Mouse (Mus musculus): Measurements from ENCODE around the gene Arhgap10.

The Arhgap10 gene

GRCm38 (mm10) chr8:77439670-77440069 is 78.1 kb downstream of the Arhgap10 start:
- DNase-seq: no peak

- no peak for DNase-seq
These were observed 79.8 kb downstream of the Arhgap10 start for GRCm38 (mm10) chr8:77437807-77438493.

GRCm38 (mm10) chr8:77436013-77436990 is 81.5 kb downstream of the Arhgap10 start:
- DNase-seq: no peak

- no peak for DNase-seq
These were observed 84.5 kb downstream of the Arhgap10 start for GRCm38 (mm10) chr8:77433221-77433620.

- DNase-seq: no peak
These were observed 85.0 kb downstream of the Arhgap10 start for GRCm38 (mm10) chr8:77432726-77433125.

DNA sequence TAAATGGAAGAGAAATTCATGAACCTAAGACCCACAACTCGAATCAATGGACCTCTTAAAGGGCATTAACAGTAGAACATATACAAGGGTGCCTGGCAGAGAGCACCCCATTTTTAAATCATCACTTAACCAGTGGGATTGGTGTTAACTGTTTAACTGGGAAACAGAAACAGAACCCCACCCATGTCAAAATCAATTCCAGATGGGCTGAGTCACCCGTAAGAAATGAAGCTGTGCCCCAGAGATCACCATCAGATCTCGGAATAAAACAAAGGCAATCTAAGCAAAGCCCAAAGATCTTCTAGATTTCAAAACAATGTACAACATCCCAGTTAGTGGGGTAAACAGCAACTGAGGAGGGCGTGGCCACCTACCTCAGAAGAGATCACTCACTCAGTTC is 89.3 kb downstream of the Arhgap10 start:
- DNase-seq: no peak

- no peak for DNase-seq
These were observed 89.7 kb downstream of the Arhgap10 start for GRCm38 (mm10) chr8:77428015-77428414.

DNA sequence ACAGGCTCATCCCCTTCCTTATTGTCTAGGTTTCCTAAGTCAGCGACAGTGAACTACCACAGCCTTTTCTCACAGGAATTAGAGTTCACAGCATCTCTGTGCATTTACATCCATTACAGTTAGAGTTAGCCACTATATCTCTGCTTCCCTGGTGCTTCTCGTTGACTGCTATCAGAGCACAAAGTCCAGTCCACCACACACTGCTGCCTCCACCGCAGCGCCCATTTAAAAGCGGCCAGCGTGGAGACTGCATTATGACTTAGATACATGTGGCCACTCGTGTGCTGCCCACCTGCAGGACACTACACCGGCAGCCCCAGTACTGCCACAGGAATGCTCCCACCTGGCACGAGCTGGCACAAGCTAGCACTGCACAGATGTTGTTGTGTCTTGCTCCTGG is 90.3 kb downstream of the Arhgap10 start:
- no peak for DNase-seq

- DNase-seq: no peak
These were observed 93.9 kb downstream of the Arhgap10 start for GRCm38 (mm10) chr8:77423850-77424249.

- no peak for DNase-seq
These were observed 95.0 kb downstream of the Arhgap10 start for GRCm38 (mm10) chr8:77422632-77423252.

DNA sequence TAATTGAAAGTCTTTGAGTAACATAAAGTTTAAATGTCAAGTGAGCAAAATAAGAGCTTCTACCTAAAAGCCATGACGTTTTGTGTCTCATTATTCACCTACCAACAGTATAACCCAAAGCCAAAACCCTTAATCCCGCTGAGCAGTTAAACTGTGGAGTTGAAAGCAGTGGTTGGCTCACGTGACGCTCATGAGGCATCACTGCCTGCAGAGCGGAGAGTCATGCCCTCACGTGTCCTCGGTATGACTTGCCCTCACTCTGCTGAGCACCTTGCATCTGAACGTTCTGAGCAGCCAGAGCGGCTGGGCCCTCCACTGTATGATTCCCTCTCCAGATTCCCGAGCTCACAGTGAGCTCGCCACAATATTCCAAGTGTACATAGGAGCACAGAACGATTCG is 96.2 kb downstream of the Arhgap10 start:
- DNase-seq: no peak

DNA sequence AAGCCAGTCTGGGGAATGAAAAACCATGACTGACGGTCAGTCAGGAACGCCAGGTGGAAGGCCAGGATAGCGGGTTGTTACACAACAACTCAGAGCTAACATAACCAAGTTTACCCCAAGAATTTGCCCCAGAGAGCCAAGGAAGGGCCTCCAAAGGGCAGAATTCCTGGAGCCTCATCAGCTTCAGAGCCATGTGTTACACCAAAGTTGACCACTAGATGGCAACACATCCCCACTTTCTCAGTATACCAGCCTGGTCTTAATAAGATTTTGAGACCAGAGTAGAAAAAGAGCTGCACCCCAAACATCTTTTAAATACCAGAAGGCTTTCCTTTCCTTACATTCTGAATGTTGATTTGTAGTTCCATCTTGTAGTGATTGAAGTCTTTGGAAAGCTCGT is 98.0 kb downstream of the Arhgap10 start:
- DNase-seq: peak; percentile 78

GRCm38 (mm10) chr8:77416738-77417137 is 101.0 kb downstream of the Arhgap10 start:
- DNase-seq: no peak

DNA sequence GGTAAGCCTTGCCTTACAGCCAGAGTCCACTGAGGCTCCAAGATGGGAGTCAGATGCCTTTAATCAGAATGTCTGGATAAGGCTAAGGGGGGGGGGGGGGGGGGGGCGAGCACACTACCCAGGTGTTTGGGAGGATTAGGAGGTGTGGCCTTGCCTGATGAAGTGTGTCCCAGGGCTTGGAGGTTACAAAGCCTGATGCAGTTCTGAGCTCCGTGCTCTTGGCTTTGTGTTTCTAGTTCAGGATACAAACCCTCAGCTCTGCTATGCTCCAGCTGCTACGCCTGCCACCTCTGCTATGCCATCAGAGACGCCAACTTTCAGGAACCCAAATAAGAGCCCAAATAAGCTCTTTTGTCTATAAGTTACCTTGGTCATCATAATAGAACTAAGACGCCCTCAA is 101.7 kb downstream of the Arhgap10 start:
- no peak for DNase-seq

GRCm38 (mm10) chr8:77411262-77411661 is 106.5 kb downstream of the Arhgap10 start:
- no peak for DNase-seq

DNA sequence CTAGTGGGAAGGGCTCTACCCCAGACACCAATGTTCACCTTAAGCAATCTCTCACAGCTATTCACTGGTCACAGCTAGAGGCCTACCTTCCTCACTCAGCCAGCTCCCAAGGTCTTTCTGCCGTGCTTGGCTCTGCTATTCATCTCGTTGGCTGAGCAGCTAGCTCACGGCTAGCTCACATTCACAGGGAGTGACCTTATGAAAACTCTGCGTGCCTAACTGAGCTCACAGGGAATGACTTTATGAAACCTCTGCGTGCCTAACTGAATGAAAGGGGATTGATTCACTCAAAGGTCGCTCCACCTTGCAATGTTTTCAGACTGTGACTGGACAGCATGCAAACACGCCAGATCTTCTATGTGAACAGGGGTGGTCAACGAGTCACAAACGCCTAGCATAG is 107.4 kb downstream of the Arhgap10 start:
- DNase-seq: no peak

DNA sequence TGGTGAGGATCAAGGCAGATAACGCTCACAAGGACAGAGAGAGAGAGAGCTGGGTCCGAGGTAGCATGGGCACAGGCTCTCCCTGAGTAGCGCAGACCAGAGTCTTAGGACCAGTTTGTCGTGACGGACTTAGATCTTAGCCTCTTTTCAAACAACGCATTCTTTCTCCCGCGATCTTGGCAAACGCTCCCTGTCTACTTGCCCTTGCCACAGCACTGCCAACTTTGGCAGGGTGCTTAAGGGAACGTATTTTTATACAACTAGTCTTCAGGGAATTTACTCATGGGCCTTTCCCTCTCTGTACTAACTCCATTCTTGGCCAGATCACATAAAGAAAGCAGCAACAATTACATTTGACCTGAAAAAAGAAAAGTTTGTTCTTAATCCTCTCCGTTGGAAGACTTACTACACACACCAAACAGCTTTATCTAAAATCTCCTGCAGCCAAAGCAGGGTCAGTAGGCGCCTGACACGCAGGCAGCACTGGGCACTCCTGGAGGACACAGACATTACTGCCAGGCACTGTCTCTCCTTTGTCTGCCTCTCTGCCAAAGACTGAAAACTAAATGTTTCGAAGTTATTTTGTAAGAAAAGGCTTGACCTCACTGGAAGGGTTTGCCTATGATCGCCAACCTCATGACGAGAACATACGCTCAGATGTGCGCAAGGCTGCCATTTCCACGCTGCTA is 109.1 kb downstream of the Arhgap10 start:
- no peak for DNase-seq

- no peak for DNase-seq
These were observed 110.9 kb downstream of the Arhgap10 start for GRCm38 (mm10) chr8:77406846-77407245.

DNA sequence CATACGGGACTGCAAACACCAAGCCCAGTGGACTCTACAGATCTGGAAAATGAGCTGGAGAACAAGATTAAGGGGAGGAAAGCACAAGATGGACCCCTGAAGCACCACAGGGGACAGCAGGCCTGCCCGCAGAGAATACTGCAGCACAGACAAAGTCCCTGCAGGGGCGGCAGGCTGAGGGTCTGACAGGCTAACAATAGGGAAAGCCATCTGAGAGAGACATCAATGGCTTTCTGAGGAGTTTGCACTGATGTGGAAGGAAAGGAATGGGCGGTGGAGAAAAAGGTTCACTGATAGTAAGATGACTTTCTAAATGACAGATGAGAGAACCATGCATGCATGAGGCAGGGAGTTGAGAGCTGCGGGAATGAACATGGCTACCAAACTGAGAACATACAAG is 111.3 kb downstream of the Arhgap10 start:
- DNase-seq: no peak

- DNase-seq: no peak
These were observed 113.7 kb downstream of the Arhgap10 start for GRCm38 (mm10) chr8:77404017-77404416.

GRCm38 (mm10) chr8:77401934-77402333 is 115.8 kb downstream of the Arhgap10 start:
- no peak for DNase-seq

GRCm38 (mm10) chr8:77401140-77401539 is 116.6 kb downstream of the Arhgap10 start:
- no peak for DNase-seq

DNA sequence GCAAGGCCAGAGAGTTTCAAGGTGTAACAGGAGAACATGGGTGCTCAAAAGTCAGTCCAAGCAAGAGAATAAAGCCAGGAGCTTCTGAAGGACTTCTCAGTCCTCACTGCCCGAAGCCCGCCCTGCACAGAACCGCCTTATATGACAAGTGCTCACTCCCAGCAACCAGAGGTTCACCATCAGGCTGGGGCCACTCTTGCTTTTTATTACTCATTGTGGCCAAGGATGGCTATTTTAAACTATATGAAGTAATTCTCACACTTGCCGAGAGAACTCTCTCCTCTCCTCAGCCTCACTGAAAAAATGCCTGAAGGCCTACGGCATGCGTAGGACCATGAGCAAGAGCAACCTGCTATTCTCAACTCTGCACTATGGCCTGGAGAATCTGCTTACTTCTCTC is 133.7 kb downstream of the Arhgap10 start:
- no peak for DNase-seq
